Mouse (Mus musculus) heart, postnatal 0 days (tissue): Measurements from ENCODE around the gene Slc25a42.

Experiments
- CTCF ChIP-seq: IDR thresholded peaks from 2 replicates; pipeline ENCODE4 v1.5.1; 2016; ENCODE audit warnings: antibody characterized with exemption, control low read depth, low read depth
- EP300 ChIP-seq: IDR thresholded peaks from 2 replicates; pipeline ENCODE4 v1.6.1; 2016; ENCODE audit warnings: antibody characterized with exemption, low read depth

- TF ChIP-seq CTCF, result no peak
- TF ChIP-seq EP300, result no peak
Measured at GRCm38 (mm10) chr8:70139981-70140380, 72.1 kb downstream of the Slc25a42 start.
